Mouse (Mus musculus): Measurements from ENCODE around the gene Gm10720.
"Not testable (repeated sequence)": the region's sequence is repeated elsewhere in the genome, so short reads cannot be mapped to it uniquely, and the experiment has no call there.

Gene Gm10720

DNA sequence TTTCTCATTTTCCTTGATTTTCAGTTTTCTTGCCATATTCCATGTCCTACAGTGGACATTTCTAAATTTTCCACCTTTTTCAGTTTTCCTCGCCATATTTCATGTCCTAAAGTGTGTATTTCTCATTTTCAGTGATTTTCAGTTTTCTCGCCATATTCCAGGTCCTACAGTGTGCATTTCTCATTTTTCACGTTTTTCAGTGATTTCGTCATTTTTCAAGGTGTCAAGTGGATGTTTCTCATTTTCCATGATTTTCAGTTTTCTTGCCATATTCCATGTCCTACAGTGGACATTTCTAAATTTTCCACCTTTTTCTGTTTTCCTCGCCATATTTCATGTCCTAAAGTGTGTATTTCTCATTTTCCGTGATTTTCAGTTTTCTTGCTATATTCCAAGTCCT is 10.2 kb downstream of the Gm10720 start:
- in situ Hi-C loops (cut with MboI, MseI), result not testable (repeated sequence)

DNA sequence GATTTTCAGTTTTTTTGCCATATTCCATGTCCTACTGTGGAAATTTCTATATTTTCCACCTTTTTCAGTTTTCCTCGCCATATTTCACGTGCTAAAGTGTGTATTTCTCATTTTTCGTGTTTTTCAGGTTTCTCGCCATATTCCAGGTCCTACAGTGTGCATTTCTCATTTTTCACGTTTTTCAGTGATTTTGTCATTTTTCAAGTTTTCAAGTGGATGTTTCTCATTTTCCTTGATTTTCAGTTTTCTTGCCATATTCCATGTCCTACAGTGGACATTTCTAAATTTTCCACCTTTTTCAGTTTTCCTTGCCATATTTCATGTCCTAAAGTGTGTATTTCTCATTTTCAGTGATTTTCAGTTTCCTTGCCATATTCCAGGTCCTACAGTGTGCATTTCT is 10.7 kb downstream of the Gm10720 start:
- in situ Hi-C loops (cut with MboI, MseI), result not testable (repeated sequence)

DNA sequence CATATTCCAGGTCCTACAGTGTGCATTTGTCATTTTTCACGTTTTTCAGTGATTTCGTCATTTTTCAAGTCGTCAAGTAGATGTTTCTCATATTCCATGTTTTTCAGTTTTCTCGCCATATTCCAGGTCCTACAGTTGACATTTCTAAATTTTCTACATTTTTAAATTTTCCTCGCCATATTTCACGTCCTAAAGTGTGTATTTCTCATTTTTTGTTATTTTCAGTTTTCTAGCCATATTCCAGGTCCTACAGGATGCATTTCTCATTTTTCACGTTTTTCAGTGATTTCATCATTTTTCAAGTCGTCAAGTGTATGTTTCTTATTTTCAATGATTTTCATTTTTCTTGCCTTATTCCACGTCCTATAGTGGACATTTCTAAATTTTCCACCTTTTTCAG is 11.3 kb downstream of the Gm10720 start:
- in situ Hi-C loops (cut with MboI, MseI), result not testable (repeated sequence)

DNA sequence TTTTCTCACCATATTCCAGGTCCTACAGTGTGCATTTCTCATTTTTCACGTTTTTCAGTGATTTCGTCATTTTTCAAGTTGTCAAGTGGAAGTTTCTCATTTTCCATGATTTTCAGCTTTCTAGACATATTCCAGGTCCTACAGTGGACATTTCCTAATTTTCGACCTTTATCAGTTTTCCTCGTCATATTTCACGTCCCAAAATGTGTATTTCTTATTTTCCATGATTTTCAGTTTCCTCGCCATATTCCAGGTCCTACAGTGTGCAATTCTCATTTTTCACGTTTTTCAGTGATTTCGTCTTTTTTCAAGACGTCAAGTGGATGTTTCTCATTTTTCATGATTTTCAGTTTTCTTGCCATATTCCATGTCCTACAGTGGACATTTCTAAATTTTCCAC is 11.7 kb downstream of the Gm10720 start:
- in situ Hi-C loops (cut with MboI, MseI), result not testable (repeated sequence)

DNA sequence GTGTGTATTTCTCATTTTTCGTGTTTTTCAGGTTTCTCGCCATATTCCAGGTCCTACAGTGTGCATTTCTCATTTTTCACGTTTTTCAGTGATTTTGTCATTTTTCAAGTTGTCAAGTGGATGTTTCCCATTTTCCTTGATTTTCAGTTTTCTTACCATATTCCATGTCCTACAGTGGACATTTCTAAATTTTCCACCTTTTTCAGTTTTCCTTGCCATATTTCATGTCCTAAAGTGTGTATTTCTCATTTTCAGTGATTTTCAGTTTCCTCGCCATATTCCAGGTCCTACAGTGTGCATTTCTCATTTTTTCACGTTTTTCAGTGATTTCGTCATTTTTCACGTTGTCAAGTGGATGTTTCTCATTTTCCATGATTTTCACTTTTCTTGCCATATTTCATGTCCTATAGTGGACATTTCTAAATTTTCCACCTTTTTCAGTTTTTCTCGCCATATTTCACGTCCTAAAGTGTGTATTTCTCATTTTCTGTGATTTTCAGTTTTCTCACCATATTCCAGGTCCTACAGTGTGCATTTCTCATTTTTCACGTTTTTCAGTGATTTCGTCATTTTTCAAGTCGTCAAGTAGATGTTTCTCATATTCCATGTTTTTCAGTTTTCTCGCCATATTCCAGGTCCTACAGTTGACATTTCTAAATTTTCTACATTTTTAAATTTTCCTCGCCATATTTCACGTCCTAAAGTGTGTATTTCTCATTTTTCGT is 14.0 kb downstream of the Gm10720 start:
- in situ Hi-C loops (cut with MboI, MseI), result not testable (repeated sequence)

DNA sequence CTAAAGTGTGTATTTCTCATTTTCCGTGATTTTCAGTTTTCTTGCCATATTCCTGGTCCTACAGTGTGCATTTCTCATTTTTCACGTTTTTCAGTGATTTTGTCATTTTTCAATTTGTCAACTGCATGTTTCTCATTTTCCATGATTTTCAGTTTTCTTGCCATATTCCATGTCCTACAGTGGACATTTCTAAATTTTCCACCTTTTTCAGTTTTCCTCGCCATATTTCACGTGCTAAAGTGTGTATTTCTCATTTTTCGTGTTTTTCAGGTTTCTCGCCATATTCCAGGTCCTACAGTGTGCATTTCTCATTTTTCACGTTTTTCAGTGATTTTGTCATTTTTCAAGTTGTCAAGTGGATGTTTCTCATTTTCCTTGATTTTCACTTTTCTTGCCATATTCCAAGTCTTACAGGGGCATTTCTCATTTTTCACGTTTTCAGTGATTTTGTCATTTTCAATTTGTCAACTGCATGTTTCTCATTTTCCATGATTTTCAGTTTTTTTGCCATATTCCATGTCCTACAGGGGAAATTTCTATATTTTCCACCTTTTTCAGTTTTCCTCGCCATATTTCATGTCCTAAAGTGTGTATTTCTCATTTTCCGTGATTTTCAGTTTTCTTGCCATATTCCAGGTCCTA is 15.3 kb downstream of the Gm10720 start:
- in situ Hi-C loops (cut with MboI, MseI), result not testable (repeated sequence)

DNA sequence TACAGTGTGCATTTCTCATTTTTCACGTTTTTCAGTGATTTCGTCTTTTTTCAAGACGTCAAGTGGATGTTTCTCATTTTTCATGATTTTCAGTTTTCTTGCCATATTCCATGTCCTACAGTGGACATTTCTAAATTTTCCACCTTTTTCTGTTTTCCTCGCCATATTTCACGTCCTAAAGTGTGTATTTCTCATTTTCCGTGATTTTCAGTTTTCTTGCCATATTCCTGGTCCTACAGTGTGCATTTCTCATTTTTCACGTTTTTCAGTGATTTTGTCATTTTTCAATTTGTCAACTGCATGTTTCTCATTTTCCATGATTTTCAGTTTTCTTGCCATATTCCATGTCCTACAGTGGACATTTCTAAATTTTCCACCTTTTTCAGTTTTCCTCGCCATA is 18.8 kb downstream of the Gm10720 start, which contains the start of gene Gm17535:
Gm17535 (plus strand) TSS at position 301 of the 400 bp plus-strand sequence.
- in situ Hi-C loops (cut with MboI, MseI), result not testable (repeated sequence)

DNA sequence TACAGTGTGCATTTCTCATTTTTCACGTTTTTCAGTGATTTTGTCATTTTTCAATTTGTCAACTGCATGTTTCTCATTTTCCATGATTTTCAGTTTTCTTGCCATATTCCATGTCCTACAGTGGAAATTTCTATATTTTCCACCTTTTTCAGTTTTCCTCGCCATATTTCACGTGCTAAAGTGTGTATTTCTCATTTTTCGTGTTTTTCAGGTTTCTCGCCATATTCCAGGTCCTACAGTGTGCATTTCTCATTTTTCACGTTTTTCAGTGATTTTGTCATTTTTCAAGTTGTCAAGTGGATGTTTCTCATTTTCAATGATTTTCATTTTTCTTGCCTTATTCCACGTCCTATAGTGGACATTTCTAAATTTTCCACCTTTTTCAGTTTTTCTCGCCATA is 21.1 kb downstream of the Gm10720 start, which contains the start of gene Gm10715:
Gm10715 (plus strand) TSS at position 301 of the 400 bp plus-strand sequence.
- in situ Hi-C loops (cut with MboI, MseI), result not testable (repeated sequence)

DNA sequence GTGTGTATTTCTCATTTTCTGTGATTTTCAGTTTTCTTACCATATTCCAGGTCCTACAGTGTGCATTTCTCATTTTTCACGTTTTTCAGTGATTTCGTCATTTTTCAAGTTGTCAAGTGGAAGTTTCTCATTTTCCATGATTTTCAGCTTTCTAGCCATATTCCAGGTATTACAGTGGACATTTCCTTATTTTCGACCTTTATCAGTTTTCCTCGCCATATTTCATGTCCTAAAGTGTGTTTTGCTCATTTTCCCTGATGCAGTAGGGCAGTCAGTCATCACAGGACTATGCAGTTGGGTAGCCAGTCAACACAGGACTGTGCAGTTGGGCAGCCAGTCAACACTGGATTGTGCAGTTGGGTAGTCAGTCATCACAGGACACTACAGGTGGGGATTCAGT is 22.7 kb downstream of the Gm10720 start:
- in situ Hi-C loops (cut with MboI, MseI), result not testable (repeated sequence)
